Mouse (Mus musculus) limb, embryonic 14.5 days (tissue): ENCODE measurements around the gene Nipa2. TPM values are rescaled to one million over a fixed set of nuclear protein-coding genes. Genes with fewer than 3 reads are reported as not detected.

ENCODE experiments used
- ATAC-seq: fragments of 200-750 bp; cut with Nextera tagmentation; 2 replicates; pipeline ENCODE4 v1.8.0; 2017; ENCODE audit warnings: low read depth, moderate number of reproducible peaks, moderate TSS enrichment; ENCODE audit not compliant: low FRiP score
- DNase-seq: peaks from one replicate; pipeline ENCODE4 v3.0.0-alpha.2; 2015; ENCODE audit warnings: low spot score
- H3K27ac ChIP-seq: fragments of 300-500 bp; sonication (generic); replicated peaks from 2 replicates; pipeline ENCODE4 v1.5.1; 2014; ENCODE audit warnings: low read depth, mild to moderate bottlenecking, low read length, moderate library complexity, mixed read lengths
- H3K27me3 ChIP-seq: fragments of 300-500 bp; sonication (generic); 2 replicates; pipeline ENCODE4 v1.6.1; 2014; ENCODE audit warnings: low read length, mixed read lengths; ENCODE audit not compliant: control insufficient read depth, insufficient read depth
- H3K36me3 ChIP-seq: fragments of 300-500 bp; sonication (generic); 2 replicates; pipeline ENCODE4 v1.6.1; 2014; ENCODE audit warnings: mild to moderate bottlenecking, low read length, moderate library complexity, mixed read lengths; ENCODE audit not compliant: control insufficient read depth, insufficient read depth
- H3K4me1 ChIP-seq: fragments of 300-500 bp; sonication (generic); 2 replicates; pipeline ENCODE4 v1.6.1; 2014; ENCODE audit warnings: antibody characterized with exemption, low read length, mixed read lengths; ENCODE audit not compliant: control insufficient read depth, insufficient read depth
- H3K4me2 ChIP-seq: fragments of 300-500 bp; sonication (generic); replicated peaks from 2 replicates; pipeline ENCODE4 v1.6.1; 2014; ENCODE audit warnings: low read depth, mild to moderate bottlenecking, low read length, moderate library complexity; ENCODE audit not compliant: severe bottlenecking
- H3K4me3 ChIP-seq: fragments of 300-500 bp; sonication (generic); replicated peaks from 2 replicates; pipeline ENCODE4 v1.5.1; 2014; ENCODE audit warnings: low read length
- H3K9ac ChIP-seq: fragments of 300-500 bp; sonication (generic); 2 replicates; pipeline ENCODE4 v1.6.1; 2014; ENCODE audit warnings: mild to moderate bottlenecking, low read depth, low read length, moderate library complexity; ENCODE audit not compliant: severe bottlenecking
- H3K9me3 ChIP-seq: fragments of 300-500 bp; sonication (generic); 2 replicates; pipeline ENCODE4 v1.6.1; 2016; ENCODE audit warnings: low read length; ENCODE audit not compliant: control insufficient read depth
- POLR2A ChIP-seq: fragments of 200-500 bp; IDR thresholded peaks from 2 replicates; pipeline ENCODE4 v1.8.0; 2012; ENCODE audit warnings: inconsistent platforms, mild to moderate bottlenecking, moderate library complexity, borderline replicate concordance; ENCODE audit not compliant: insufficient read depth, insufficient read length; ENCODE audit errors: extremely low read depth
- WGBS: fragments of 180-500 bp; shearing (Covaris S2); extraction: QIAGEN DNeasy Blood & Tissue Kit; methylation state at CpG from one replicate; pipeline ENCODE4 v1.1.7; 2014; 5-methylcytosine and 5-hydroxymethylcytosine counted together
- polyA plus RNA-seq, 2 experiments: library from polyadenylated mRNA; depleted of rRNA in 1 of 2; stranded (reverse) in 1 of 2; unstranded in 1 of 2; fragments of >200 nt; fragmentation: Nextera tagmentation in 1 of 2; extraction: Ambion mirVana in 1 of 2; gene quantifications; 2 replicates each; pipeline versions ENCODE4 v1.2.1 to v1.2.3; 2012 to 2014

Gene Nipa2
- polyA plus RNA-seq, 2 experiments, result 24.4 to 50.0 TPM

DNA sequence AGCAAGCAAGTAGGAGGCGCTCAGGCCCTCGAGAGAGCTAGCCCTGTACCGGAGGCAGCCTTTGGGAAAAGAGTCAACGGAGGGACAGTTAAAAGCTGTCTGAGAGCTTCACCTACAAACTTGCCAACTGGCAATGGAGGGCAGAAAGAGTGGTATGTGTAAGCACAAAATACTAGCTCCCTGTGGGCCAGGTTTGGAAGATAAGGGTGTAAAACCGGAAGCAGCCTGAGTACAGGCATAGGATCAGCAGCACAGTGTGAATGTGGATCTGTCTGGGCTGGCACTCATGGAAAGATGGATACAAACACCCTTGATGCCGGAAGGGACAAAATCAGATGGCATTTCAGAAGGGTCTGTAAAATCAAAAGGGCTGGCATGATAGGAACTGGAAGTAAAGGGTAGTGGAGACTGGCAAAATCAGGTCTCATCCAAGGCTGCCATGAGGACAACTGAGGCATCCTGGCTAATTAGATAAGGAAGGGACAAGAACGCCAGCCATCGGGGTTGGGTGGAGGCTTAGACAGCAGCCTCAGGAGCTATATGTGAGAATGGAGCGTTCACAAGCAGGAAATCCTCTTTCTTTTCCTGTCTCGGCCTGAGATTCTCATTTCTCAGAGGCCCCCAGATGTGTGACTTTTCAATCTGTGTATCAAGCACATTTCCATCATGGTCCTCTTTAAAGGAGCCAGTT lies 19.9 kb upstream of the Nipa2 start:
- H3K4me3 ChIP-seq, result no peak overlapping the region
- no peak for ATAC-seq
- no peak overlapping the region for H3K4me2 ChIP-seq
- no peak overlapping the region for H3K27ac ChIP-seq
- H3K4me1 ChIP-seq, result no peaks in the 10 kb centered on the region
- no peak for TF ChIP-seq POLR2A
- H3K36me3 ChIP-seq, result peaks cover 19% of the 10 kb centered on the region
- no peak overlapping the region for H3K9ac ChIP-seq
- 84% methylated on average over 10 of the region's 10 CpGs for WGBS
- no peak for DNase-seq
- H3K27me3 ChIP-seq, result no peaks in the 10 kb centered on the region
- no peaks in the 10 kb centered on the region for H3K9me3 ChIP-seq

DNA sequence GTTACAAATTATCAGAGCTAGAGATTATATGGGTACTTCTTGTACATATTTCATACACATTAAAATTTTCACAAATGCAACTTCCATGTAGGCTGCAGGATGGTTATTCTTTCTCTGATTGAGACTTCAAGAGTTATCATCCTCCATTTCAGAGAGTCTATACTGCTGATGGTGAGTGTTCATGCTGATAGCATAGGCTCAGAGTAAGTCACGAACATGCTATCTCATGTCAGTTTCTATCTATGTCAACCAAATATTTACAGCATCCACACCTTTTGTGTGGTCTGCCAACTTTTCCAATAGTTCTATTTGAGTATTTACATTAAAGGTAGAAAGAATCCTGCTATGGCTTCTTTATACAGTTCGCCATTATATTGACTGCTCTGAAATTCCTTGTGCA lies 19.2 kb upstream of the Nipa2 start:
- Histone ChIP-seq H3K27me3 (no peaks in the 10 kb centered on the region), H3K4me1 (no peaks in the 10 kb centered on the region), H3K36me3 (peaks cover 19% of the 10 kb centered on the region), H3K27ac (no peak overlapping the region), H3K4me3 (no peak overlapping the region), H3K4me2 (no peak overlapping the region), H3K9ac (no peak overlapping the region), H3K9me3 (no peaks in the 10 kb centered on the region)
- no peak for TF ChIP-seq POLR2A
- DNase-seq (no peak), ATAC-seq (no peak)
- WGBS, result 91% methylated on average over 2 of the region's 2 CpGs

DNA sequence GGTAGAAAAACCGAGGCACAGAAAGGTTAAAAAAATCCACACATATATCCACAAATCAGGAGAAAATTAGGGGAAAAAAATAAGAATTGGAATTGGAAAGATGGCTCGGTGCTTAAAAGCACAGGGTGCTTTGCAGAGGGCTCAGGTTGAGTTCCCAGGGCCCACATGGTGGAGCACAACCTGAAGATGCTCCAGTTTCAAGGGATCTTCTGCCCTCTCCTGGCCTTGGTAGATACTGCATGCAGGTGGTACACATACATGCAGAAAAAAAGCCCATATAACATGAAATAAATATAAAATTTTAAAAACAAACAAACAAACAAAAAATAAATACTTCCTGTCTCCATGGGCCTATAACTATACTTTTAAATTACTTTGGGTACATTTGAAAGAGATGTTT lies 12.2 kb upstream of the Nipa2 start:
- no peak for DNase-seq
- H3K4me2 ChIP-seq, result no peak overlapping the region
- no peak overlapping the region for H3K9ac ChIP-seq
- no peak for ATAC-seq
- no peaks in the 10 kb centered on the region for H3K27me3 ChIP-seq
- no peak for TF ChIP-seq POLR2A
- H3K4me3 ChIP-seq, result no peak overlapping the region
- WGBS, result 99% methylated on average over 2 of the region's 2 CpGs
- H3K4me1 ChIP-seq, result no peaks in the 10 kb centered on the region
- H3K27ac ChIP-seq, result no peak overlapping the region
- H3K9me3 ChIP-seq, result no peaks in the 10 kb centered on the region
- peaks cover 5% of the 10 kb centered on the region for H3K36me3 ChIP-seq

DNA sequence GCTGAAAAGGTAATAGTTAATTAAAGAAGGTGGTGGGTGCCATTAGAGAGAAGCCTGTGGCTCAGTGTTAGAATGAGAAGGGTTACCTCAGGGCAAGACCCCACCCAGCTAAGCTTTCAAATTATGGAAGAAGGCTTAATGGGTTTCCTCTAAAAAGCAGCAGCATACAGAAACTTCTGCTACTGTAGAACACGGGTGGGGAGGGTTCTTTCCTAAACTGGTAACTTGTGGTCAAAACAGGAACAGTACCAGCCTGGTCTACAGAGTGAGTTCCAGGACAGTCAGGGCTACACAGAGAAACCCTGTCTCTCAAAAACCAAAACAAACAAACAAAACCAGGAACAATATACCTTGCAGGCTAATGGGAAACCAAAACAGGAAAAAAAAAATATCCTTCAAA lies 7.1 kb upstream of the Nipa2 start:
- H3K4me2 ChIP-seq, result no peak overlapping the region
- H3K27me3 ChIP-seq, result no peaks in the 10 kb centered on the region
- WGBS, result 71% methylated on average over 1 of the region's 1 CpGs
- no peak overlapping the region for H3K4me3 ChIP-seq
- no peak for ATAC-seq
- H3K4me1 ChIP-seq, result 0 out of 2 replicates have a peak, but pooled peaks cover 5% of the 10 kb centered on the region
- H3K36me3 ChIP-seq, result no peaks in the 10 kb centered on the region; the same call in 1 of the 2 replicates
- no peak overlapping the region for H3K9ac ChIP-seq
- no peaks in the 10 kb centered on the region for H3K9me3 ChIP-seq
- TF ChIP-seq POLR2A, result no peak
- H3K27ac ChIP-seq, result no peak overlapping the region
- DNase-seq, result no peak

DNA sequence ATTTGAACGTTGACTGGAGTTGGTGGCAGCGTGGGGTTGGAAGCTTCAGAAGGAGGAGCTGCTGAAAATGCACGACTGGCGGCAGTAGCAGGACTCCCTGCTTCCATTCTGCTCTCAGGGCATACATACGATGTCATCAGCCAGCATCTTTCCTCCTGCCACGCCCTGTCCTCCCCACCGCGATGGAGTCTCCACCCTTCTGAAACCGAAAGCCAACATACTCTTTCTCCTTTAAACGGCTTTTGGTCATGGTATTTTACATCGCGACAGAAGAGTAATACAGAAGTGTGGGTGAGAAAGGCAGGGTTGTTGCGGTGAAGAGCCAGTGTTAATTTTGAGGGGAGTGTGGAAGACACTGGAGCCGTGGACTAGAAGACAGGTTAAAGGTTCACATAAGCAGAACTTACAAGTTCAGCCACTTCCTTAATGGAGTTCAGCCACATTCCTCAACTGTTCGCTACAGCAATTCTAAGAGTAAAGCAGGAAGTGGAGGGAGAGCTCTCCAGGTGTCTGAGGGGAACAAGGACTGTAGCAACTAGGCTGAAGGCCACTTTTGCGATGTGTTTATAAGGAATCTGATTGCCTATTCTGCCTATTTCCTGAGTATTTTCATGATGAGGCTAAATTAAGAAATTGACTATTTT lies 6.1 kb upstream of the Nipa2 start:
- DNase-seq, result peak; percentile 13
- H3K4me3 ChIP-seq, result peak overlapping the region; percentile 28
- no peaks in the 10 kb centered on the region for H3K9me3 ChIP-seq
- H3K4me2 ChIP-seq, result peak overlapping the region; percentile 42
- H3K9ac ChIP-seq, result peak overlapping the region; percentile 6; the same call in 1 of the 2 replicates
- TF ChIP-seq POLR2A, result no peak
- peak; percentile 17; the same call in 1 of the 2 replicates for ATAC-seq
- no peak overlapping the region for H3K27ac ChIP-seq
- H3K36me3 ChIP-seq, result no peaks in the 10 kb centered on the region
- H3K4me1 ChIP-seq, result 0 out of 2 replicates have a peak, but pooled peaks cover 5% of the 10 kb centered on the region
- 36% methylated on average over 16 of the region's 16 CpGs for WGBS
- no peaks in the 10 kb centered on the region for H3K27me3 ChIP-seq
